Mouse (Mus musculus) CD8-positive naive resting alpha-beta T cell, adult 57 days (primary cell): ENCODE measurements around the gene 1700088E04Rik. TPM values are rescaled to one million over a fixed set of nuclear protein-coding genes. Genes with fewer than 3 reads are reported as not detected.

Experiments used
- total RNA-seq: library from RNA; stranded (reverse); gene quantifications from one replicate; pipeline ENCODE4 v1.2.4, GENCODE M21; 2023

Gene 1700088E04Rik
- total RNA-seq = not detected

DNA sequence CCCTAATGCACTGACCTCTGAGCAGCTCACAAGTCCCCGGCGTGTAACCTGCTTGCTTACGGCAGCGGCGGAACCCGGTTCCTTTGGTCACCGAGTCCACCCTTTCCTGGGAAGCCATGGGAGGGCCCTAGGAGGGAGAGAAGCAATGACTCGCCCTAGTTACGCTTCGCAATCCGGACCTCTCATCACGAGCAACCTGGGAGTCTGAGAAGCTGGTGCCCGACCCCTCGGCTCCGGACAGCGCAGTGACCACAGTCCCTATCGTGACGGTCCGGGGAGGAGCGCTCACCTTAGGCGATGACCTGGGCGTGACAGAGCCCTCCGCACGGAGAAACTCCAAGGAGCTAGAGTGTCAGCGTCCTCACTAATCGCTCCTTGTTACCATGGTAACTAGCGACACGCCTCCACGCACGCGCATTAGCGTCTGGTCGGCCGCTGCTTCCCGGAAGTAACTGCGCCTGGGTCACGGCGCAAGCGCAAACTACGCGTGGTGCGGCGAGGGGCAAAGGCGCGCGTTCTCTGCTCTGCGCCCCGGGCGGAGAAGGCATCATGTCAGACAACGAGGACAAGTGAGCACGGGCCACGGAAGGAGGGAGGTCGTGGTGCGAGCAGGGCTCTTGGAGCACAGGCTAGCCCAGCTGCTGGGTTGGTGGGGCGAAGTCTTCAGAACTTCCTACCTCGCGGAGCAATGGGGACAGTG, at the start of gene 1700088E04Rik, which contains the start of gene Polr2f:
Gene 1700088E04Rik (minus strand): TSS at position 388 of the 700 bp plus-strand sequence.
Gene Polr2f (plus strand): TSS at position 144 of the 700 bp plus-strand sequence.

DNA sequence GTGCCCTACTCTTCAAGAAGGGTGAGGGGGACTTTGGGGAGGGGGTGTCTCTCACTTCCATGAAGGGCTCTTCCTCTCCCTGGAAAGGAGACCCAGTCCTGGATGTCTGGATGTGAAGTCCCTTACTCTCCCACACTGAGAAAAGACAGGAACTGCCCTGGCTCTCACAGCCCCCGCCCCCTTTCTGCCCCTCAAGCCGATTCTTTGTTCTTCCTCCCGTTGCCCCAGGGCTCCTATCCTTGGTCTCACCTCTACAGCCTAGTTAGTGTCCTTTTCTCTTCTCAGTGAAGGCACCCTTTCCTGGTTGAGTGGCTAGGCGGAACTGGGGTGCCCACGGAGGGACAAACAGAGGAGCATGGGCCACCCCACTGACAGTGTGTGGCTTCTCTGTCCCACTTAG, 24.1 kb upstream of the 1700088E04Rik start, which contains the start of gene Sox10:
Gene Sox10 (minus strand): TSS at position 101 of the 400 bp plus-strand sequence.

DNA sequence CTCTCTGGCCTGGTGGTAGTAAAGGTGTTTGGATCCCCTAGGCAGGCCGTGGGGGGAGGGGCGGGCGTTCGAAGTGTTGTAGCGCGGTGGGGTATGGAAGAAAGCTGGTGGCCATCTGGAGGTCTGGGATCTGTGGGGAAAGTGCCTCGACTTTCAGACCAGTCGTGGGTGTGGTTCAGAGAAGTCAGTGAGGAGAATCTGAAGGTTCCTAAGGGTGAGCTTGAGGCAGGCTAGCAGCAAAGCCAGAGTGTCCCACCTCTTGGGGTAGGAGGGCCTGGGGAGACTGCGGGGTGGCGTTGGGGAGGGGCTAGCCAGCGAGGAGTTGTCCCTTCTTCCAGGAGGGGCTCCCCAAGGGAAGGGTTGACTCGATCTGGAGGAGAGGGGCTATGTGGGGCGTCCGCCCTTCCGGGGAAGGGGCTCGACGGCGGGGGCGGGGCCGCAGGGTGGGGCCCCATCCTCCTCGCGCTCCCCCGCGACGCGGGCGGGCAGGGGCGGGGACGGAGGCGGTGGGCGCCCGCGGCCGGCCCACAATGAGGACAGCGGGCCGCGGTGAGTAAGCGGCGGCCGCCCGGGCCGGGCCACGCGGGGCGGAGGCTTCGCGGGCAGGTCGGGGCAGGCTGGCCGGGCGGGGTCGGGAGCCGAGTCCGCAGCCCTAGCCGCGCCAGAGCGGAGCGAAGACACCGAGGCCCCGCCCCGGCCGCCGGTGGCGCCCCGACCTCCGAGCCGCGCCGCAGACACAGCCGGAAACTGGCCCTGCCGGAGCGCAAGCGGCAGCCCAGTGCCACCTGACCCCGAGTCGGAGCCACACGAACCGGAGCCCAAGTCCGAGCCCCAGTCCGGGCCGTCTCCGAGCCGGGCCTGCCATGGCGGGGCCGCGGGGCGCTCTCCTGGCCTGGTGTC, 32.4 kb downstream of the 1700088E04Rik start, which contains the start of gene Micall1:
Gene Micall1 (plus strand): TSS at position 478 of the 900 bp plus-strand sequence.

Other genes starting within 250 kb of the 1700088E04Rik start
- 0.92 TPM for gene Gm49510, start 241.6 kb downstream of the 1700088E04Rik start, total RNA-seq
- 215 TPM for gene Sh3bp1, start 241.5 kb downstream of the 1700088E04Rik start, total RNA-seq
- gene Pdxp, start 227.3 kb downstream of the 1700088E04Rik start, total RNA-seq = 18.3 TPM
- 79.5 TPM for gene Lgals1, start 214.5 kb downstream of the 1700088E04Rik start, total RNA-seq
- 51.0 TPM for gene Nol12, start 206.3 kb downstream of the 1700088E04Rik start, total RNA-seq
- gene Triobp, start 193.5 kb downstream of the 1700088E04Rik start, total RNA-seq = 28.5 TPM
- 6.0 TPM for gene H1f0, start 112.8 kb downstream of the 1700088E04Rik start, total RNA-seq
- gene Galr3, start 99.4 kb downstream of the 1700088E04Rik start, total RNA-seq = not detected
- gene Ankrd54, start 78.4 kb downstream of the 1700088E04Rik start, total RNA-seq = 33.9 TPM
- gene Eif3l, start 66.1 kb downstream of the 1700088E04Rik start, total RNA-seq = 115 TPM
- gene Micall1, start 32.4 kb downstream of the 1700088E04Rik start, total RNA-seq = 41.8 TPM
- 40.5 TPM for gene Polr2f, start 244 bp downstream of the 1700088E04Rik start, total RNA-seq
- not detected for gene Sox10, start 24.0 kb upstream of the 1700088E04Rik start, total RNA-seq
- 24.2 TPM for gene Pick1, start 87.9 kb upstream of the 1700088E04Rik start, total RNA-seq
- gene Gm49486, start 88.1 kb upstream of the 1700088E04Rik start, total RNA-seq = 0.24 TPM
- gene Slc16a8, start 113.5 kb upstream of the 1700088E04Rik start, total RNA-seq = not detected
- gene Baiap2l2, start 144.3 kb upstream of the 1700088E04Rik start, total RNA-seq = 0.24 TPM
- gene Pla2g6, start 187.1 kb upstream of the 1700088E04Rik start, total RNA-seq = 12.1 TPM
- gene Maff, start 205.4 kb upstream of the 1700088E04Rik start, total RNA-seq = 135 TPM